Mouse (Mus musculus) adrenal gland, postnatal 36 days (tissue): Measurements from ENCODE around the gene Rassf2. TPM values are rescaled to one million over a fixed set of nuclear protein-coding genes. Genes with fewer than 3 reads are reported as not detected.

ENCODE experiments used
- DNase-seq, 2 experiments: peaks; one replicate each; pipeline ENCODE4 v3.0.0; 2021; ENCODE audit warnings: mixed read lengths in 1 of 2
- long read RNA-seq, 2 experiments: library from polyadenylated mRNA; stranded (forward); transcript quantifications; one replicate each; pipeline ENCODE4 v2.0.0; 2021; ENCODE audit warnings: borderline sequencing depth in 2 of 2
- total RNA-seq, 2 experiments: library from RNA; stranded (reverse); gene quantifications; 2 replicates each; pipeline ENCODE4 v1.2.3; 2021

Gene Rassf2
- 10 to 100 TPM in 1 of 2 experiments, 1 to 10 TPM in 1; 7.4 to 12.7 TPM for total RNA-seq
- long read RNA-seq, experiment 1, full-length matches to known transcripts, result 2 of 5 reads
- long read RNA-seq, experiment 1, partial matches to known transcripts, result 1 of 5 reads
- long read RNA-seq, experiment 1, other reads (novel, unspliced or antisense), result 2 of 5 reads
- long read RNA-seq, experiment 2, partial matches to known transcripts, result 0 of 1 reads
- long read RNA-seq, experiment 2, other reads (novel, unspliced or antisense), result 1 of 1 reads

- peak; percentile 77 to 84 for DNase-seq
These were observed at the start of gene Rassf2 for GRCm38 (mm10) chr2:132029646-132030417. Gene Rassf2, minus strand, starts transcription at chr2:132030258.

- DNase-seq, result no peak
These were observed 49.1 kb upstream of the Rassf2 start for GRCm38 (mm10) chr2:132079139-132079538.

GRCm38 (mm10) chr2:132073052-132073451, 43.0 kb upstream of the Rassf2 start:
- DNase-seq, result no peak

DNA sequence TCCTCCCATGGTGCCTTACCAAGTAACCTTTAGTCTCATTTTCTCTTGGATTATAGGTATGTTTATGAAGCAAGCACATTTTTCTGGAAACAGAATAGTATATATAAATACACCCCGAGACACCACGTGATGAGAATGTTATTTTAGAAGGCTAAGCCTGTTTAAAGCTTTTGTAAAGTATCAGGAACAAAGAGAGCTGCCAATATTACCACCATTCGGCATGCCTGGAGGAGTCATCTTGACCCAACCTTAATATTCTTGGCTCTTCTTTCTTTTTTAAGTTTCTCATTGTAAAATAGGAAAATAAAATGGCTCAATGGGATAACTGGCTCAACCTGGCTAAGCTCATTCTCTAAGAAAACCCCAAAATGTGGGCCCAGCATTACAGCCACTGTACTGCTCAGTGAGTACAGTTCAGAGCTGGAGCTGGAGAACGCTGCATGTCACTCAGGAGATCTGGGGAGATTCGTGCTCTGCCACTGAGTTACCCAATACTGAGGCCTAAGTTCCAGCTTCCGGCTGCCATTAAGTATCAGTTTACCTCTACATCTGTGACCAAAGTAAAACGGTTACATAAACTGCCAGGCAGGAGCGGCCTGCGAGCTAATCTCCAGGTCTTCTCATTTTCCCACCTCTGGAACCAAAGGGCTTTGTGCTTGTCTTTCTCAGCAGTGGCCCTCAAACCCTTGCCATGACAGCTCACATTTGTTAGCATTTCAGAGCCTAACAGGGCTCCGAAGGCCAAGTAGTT, 40.1 kb upstream of the Rassf2 start:
- no peak for DNase-seq

DNA sequence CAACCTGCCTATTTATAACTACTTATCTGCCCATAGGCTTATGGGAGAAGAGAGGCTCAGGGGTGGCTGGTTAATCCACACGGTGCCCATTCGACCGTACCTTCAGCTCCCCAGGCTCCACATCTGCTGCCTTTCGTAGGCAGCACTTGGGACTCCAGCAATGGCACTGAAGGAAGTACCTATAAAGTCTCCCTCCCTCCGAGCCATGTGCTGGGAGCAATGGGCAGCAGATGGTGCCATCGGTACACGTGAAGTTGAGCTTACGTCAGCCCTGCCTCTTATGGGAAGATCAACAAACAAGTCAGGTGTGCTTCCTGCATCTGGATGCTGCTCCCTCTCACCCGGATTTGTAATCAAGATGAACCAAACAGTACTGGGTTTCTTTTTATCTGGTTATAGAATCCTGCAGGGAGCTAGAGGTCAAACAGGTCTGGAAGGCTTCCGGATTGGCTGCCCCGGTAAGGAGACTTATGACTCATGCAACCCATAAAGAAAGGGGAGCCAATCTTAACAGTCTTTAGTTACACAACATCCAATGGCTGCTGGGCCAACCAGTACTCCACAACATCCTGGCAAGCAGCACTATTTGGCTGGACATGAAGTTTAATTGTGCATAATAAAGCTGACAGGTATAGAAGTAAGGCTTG, 34.2 kb upstream of the Rassf2 start:
- DNase-seq, result no peak

GRCm38 (mm10) chr2:132063776-132064175, 33.7 kb upstream of the Rassf2 start:
- no peak for DNase-seq

- no peak for DNase-seq
These were observed 31.8 kb upstream of the Rassf2 start for GRCm38 (mm10) chr2:132061884-132062283.

DNA sequence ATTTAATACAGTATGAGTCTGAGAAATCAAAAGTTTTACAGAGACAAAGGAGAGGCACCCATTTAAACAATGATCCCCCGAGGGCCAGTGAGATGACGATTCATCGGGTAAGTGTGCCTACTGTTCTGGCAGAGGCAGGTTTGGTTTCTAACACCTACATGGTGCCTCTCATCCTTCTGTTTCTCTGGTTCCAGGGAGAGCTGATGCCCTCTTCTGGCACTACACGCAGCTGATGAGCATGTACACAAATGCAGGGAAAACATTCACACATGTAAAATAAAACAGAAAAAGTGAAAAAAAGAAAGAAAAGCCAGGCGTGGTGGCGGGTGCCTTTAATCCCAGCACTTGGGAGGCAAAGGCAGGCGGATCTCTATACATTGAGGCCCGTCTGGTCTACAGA, 29.9 kb upstream of the Rassf2 start:
- no peak for DNase-seq

DNA sequence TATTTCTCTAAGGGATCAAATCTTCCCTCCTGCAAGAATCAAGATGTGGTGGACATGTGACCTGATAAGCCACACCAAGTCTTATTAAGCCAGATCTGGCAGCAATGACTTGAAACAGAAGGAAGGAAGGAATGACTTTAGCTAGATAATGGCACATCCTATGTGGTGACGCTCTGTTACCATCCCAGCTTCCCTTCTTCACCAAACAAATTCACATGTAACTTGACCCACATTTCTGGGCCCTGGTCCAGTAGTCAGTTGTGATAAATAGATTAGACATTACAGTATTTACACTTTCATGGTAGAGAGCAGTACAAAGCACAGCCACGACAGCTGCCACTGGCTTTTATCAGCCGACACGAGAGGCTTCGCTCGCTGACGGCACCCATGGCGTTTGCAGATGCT, 25.3 kb upstream of the Rassf2 start:
- DNase-seq, result no peak

- no peak for DNase-seq
These were observed 23.8 kb upstream of the Rassf2 start for GRCm38 (mm10) chr2:132053824-132054223.

- DNase-seq, result no peak
These were observed 21.7 kb upstream of the Rassf2 start for GRCm38 (mm10) chr2:132051798-132052197.

- DNase-seq, result no peak
These were observed 19.9 kb upstream of the Rassf2 start for GRCm38 (mm10) chr2:132049921-132050320.

GRCm38 (mm10) chr2:132049491-132049890, 19.4 kb upstream of the Rassf2 start:
- no peak for DNase-seq

- no peak for DNase-seq
These were observed 18.2 kb upstream of the Rassf2 start for GRCm38 (mm10) chr2:132048143-132048772.

DNA sequence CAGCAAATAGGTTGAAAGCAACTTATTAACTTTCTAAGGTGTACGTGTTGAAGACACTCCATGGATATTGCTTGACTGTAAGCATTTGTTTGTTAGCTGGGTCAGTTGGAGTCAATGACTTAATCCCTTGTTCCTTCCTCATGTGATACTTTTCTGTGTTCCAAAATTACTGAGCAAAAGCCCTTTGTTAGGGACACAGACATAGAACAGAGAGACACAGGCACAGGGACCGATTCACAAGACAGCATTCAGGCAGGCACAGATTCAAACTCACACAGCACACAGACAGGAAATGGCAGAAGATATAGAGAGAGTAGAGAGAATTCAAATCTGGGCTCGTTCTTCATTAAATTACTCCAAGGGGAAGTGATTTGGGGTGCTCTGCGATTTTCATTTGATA, 17.3 kb upstream of the Rassf2 start:
- no peak for DNase-seq

- no peak for DNase-seq
These were observed 16.6 kb upstream of the Rassf2 start for GRCm38 (mm10) chr2:132046659-132047058.

DNA sequence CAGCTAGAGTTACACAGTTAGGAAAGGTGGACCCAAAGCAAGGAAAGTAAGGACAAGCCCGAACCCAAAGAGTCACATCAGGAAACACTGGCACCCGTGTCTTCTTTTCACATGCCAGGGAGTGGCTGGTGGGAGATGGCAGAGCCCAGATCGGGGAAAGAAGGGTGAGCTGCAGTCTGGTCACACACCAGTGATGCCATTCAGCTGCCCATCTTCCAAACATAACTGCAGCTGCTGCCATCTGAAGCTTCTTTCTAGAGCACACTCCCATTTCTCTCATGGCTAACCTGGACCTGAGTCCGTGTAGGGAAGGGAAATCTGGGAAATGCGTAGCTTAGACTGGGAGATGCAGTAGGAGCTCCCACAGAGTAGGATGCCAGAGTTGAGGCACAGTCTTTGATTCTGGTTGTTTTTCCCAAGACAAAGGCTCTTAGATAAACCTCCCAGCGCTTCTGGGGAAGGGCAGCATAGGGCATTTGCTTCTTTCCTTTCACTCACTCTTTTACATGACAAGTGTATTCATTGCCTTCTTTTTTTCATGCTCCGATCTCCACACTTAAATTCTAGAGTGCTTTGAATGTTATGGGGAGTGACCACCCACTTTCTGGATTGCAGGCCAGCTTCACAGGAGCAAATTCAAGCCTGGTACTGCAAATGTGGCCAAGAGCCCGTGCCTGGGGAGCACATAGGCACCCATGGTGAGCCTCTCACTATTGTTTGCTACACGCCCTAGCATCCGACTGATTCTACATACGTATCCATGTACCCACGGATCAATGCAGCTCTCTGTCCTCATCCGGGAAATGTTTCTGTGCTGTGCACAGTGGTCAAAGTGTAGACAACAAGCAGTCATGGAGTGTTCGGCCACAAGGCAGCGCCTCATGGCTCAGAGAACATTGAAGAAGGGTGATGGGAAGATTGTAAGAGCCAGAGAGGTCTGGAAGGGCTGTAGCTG, 14.5 kb upstream of the Rassf2 start:
- no peak for DNase-seq

- peak; percentile 81 to 82 for DNase-seq
These were observed 13.1 kb upstream of the Rassf2 start for GRCm38 (mm10) chr2:132043101-132043621.

DNA sequence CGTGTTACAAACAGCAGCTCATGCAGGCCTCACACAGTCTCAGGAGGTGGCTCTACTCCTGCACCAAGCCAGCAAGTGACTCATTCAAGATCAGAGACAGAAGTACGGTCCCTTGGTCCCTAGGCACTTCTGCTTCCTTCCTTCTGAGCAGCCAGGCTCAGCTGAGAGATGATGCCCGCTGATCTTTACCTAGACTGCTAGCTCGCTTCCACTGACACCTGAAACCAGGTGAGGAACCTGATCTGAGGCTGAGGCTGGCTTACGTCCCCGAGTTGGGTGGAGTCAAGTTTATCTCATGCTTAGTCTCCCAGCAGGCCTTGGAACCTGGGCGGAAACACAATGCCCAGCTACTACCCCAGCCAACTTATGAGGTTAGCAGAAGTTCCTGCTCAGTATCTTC, 9.8 kb upstream of the Rassf2 start:
- no peak for DNase-seq

GRCm38 (mm10) chr2:132036326-132036725, 6.3 kb upstream of the Rassf2 start:
- no peak for DNase-seq

GRCm38 (mm10) chr2:132035470-132035835, 5.4 kb upstream of the Rassf2 start:
- DNase-seq, result no peak
